Mouse (Mus musculus) monocyte, adult 2 months (primary cell): ENCODE measurements around the gene Cebpa.

Experiments
- DNase-seq, 2 experiments: peaks; one replicate each; pipeline ENCODE4 v3.0.0; 2022; ENCODE audit warnings: low spot score in 2 of 2, low read depth in 1 of 2

Gene Cebpa

DNA sequence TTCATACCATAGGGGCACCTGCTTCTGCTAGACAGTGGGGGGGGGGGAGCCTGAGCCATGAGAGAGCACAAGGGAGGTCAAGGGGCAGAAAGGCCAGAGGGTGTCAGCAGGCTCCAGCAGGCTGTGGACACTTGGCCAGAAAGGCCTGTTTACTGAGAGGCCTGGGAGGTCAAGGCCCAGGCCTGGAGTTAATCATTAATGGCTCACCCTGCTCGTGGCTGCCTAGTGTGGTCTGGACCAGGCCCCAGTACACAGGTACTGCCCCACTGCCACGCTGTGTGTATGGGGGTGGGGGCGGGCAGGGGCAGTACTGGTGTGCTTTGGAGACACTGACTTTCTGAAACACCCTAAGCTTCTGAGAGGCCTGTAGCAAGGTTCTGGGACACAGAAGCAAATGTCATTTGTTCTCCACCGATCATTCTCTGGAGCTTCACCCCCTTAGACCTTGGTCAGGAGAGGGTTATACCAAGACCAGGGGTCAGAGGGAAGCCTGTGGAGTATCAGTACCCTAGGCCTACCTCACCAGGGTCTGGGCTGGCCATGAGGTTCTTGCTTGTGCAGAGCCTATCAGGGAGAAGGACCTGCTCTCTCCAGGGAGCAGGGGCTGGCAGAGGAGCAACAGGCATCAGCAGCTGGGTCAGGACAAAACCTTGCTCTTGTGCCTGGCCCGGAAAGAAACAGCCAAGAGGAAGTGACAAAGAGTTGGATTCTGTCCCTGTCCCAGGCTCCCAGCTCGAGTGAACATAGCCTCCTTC is 24.9 kb downstream of the Cebpa start:
- no peak for DNase-seq

DNA sequence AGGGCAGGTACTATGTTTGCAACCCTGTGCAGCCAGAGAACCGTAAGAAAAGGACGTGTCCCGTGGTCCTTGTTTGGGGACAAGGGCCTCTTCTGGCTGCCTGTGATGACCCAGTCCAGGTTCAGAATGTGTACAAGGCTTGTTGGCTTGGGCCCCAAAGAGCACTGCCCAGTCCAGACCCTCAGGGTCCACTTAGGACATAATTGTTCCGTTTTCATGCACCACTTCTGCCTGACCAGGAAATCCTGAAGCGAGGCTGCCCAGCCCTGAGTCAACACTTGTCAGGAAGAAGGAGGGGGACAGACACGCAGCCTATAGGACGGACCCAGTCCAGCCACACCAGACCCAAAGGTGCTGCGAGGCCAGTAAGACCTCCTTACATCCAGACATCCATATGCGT is 26.0 kb downstream of the Cebpa start:
- DNase-seq = no peak

DNA sequence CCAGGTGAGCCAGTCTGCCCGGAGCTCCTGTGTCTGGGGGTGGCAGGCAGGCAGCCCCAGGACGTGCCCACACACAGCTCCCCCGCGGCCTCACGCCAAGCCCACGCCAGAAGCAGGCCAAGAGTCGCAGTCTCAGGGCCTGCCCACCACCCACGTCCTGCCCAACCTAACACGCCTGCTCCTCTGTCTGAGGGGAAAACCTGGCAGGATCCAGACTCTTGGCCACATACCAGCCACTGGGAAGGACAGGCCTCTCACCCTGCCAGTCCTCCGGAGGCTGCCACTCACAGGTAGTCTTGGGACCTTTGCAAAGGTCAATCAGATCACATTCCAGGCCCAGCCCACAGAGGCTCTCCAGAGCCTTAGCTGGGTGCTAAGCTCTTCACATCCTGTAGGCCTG is 27.2 kb downstream of the Cebpa start:
- no peak for DNase-seq

DNA sequence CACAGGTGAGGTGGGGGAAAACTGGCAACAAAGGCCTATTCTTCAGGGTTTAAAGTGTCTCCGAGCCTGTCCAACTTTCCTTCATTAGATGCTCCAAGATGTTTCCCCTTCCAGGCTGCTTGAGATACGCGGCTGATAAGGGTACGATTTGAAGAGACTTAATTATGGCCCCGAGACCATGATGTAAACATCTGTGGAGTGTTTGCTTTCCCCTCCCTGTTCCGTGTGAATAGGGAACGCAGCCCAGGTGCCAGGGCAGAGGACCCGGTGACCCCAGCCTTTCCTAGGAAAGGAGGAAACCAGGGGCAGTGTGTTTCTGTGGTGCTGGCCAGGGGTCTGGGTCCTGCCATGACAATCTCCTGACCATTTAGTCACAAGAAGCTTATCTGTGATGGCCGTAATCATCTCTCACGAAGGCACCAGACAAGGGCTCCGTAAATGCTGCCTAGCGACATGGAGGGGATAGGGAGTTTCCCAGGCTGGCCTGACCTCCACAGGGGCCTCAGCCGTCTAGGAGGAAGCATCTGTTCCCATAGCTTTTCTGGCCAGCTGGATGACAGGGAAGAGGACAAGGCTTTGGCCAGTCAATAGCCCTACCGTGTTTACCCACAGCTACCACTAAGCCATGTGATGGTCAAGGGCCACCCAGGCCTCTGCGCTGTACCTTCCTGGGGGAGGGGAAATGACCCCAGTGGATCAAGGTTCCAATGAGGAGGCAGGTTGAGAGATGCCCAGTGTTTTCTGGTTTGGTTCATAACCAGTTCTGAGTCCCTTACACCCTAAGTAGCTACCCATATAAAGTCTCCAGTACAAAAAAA is 30.7 kb downstream of the Cebpa start:
- no peak for DNase-seq

DNA sequence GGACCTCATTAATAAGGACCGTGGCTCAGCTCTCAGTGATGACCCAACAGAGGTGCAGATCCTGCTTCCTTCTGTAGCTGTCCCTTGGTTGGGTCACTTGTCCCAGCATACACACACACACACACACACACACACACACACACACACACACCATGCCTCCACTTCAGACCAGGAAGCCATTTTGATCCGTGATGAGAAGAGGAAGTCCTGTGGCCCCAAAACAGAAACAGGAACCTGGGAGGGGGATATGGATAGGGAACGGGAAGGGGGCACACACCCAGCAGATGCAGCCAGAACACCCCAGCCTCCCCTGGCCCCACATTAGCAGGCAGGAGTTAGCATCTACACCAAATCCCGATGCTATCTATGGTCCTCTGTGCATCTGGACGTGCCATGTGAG is 31.8 kb downstream of the Cebpa start:
- peak in 1 of 2 experiments; percentile 41 for DNase-seq

DNA sequence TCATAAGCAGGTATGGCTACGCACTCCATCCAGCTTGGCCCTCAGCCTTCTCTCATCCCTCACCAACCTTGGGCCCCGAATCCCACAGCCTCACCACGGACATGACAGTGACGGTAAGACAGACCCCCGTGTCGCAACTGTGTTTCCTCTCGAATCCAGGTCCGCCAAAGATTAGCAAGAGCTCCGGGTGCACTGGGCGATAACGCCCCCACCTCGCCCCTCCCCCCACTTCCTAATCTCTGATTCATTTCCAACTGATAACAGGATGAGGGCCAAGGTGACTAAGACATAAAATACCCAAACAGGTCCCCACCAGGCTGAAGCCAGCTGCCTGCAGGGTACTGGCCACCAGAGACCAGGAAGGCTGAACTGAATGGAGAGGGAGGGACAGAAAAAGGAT is 35.4 kb downstream of the Cebpa start:
- DNase-seq = no peak

DNA sequence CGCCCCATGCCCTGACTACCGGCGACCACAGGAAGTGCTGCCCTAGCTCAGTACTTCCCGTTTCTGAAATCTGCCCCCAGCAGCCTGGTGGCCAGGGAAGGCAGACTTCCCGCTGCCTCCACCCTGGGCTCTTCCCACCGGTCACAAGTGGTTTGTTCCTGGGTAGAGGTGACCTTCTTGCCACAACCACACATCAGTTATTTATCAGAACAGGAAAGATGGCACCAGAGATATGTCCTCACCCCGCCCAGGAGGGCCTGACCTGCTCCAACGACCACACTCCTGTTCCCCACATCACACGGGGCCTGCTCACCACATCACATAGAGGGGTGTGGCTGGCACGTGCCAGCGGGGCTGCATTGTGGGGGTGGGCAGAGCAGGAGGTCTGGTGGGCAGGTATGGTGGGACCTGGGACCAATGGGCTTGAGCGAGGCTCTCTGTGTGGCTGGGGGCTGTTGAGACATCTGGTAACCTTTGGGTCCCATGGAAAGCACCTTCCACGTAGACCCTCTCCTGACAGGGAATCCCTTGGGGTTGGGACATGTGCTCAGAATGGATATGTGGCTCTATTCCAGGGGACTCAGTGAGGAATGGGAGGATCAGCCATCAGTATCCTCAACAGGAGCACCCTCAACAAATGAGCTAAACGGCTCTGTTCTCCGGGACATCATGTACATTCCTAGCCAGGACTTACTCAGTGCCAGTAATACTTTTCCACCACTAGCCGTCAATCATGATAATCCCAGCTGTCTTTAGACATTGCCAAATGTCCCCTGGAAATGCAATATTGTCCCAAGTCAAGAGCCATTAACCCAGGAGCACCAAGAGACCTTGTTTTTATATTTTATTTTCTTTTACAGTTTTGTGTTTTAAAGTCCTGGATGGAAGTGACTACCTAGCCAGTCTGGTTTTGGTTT is 37.7 kb downstream of the Cebpa start:
- DNase-seq = peak in 1 of 2 experiments; percentile 35

DNA sequence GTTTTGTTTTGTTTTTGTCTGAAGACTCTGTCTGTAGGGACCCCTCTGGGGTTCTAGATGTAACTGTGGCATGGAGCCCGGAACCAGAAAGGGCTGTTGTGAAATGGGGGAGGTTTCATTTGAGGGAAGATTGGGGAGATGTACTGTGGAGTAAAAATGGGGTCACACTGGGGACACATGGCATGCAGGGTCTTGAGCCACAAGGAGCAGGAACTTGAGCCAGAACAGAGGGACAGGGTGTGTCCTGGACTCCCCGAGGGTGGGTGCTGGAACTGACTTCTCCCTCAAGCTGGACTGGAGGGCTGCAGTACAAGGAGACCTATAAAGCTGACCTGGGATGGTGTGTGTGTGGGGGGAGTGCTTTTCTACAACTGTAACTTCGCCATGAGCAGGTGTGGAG is 38.4 kb downstream of the Cebpa start:
- DNase-seq = no peak

DNA sequence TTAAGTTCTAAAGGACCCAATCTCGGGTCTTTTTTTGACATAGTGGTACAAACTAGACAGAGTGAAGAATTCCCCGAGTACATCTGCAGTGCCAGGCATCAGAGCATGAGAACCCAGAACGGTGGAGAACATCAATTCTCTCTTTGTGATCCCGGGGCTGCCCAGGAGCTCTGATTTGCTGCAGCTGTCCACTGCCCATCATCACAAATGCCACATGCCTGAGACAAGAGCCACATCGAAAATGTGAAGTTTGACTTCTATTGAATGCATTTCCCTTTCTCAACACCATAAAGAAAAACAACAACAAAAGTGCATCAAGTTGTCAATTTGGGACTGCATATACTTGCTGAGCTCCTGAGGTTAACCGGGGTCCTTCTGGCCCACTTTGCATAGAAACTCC is 43.4 kb downstream of the Cebpa start:
- DNase-seq = no peak

DNA sequence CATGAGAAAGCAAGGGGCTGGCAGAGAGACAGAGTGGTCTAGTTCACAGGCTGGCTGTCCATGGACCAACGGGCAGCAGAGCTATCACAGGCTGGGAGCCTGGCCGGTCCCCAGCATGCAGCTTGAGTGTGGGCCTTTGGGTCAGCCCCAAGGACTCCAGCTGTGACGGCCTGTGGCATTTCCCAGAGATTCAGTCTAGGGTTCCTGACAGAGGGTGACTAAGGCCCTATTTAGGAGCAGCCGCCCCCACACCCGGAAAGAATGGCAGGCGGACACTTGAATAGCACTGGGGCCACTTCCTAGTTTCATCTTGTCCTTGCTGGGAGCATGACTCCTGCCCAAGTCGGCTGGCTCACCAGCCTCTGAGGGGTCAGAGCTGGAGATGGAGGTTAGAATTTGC is 44.5 kb downstream of the Cebpa start:
- DNase-seq = no peak

DNA sequence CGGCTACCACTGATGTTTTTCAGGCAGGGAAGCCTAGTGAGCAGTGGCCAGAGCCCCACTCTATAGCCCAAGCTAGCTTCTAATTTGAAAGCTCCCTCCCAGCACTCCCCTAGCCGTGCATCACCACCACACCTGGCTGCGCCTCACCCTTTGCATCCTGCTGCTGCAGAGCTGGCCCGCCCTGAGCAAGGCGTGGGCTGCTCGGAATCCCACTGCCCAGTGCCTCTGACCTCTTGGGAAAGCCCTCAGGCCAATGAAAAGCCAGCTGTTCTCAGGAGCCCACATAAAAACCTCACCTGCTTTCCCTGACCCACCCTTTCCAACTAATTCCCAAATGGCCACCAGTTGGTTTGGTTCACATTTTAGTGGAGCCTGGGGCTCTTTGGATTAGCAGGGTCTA is 45.0 kb downstream of the Cebpa start:
- DNase-seq = no peak

DNA sequence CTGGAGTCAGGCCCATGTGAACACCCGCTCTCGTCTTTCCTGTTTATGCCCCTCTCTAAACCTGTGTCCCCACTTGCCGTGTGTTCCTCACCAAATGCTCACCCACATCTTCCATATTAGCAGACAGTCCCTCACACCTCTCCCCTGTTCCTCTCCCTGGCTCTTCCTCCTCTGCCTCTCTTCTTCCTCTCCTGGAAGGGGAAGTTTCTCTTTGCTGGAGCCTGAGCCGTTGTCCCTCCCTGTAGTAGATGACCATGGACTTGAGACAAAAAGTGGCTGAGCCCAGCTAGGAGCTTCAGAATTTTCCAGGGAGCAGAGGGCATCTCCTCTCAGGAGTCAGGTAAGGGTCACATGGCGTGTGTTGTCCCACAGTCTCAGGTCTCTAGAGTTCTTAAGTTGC is 47.9 kb downstream of the Cebpa start:
- DNase-seq = no peak

DNA sequence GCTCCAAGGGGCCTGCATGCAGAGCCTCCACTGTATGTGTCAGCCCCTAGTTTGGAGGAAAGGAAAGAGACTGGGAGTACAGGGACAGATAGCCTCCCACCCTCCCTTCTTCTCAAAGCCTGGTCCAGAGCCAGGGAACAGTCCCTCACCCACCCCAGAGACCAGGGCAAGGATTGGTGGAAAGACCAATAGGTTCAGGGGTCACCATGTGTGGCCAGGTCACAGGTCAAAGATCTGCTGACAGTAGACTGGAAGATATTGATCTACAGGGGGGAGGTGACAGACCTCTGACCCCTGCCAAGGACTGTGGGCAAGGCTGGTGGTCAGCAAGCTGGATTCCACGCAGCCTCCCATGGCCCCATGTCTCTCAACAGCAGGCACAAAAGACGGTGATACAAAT is 48.8 kb downstream of the Cebpa start:
- DNase-seq = no peak

DNA sequence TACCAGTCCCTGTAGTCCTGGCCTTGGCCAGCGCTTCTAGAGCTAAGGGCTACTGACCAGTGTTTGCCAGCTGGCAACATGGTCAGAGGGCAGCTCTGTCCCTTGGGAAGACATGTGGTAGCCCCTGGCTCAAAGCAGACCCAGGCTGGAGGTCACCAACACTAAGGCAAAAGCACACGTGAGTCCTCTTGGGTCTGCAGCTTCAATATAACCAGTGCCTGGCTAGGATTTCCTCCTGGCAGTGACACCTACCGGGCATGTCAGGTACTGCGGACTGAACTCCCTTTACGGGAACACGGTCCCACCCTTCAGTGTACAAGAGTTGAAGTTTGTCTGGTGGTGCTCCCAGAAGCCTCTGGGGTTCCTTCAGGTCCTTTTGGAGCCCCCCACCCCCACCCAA is 50.2 kb downstream of the Cebpa start:
- DNase-seq = peak; percentile 50 to 81
